Comparison of ENCODE assay signal across 21 mouse cellular contexts in genomic region chr8:45709734-45710133, GRCm38 (mm10).
DNase-seq lines count a peak whose midpoint lies in the region; ATAC-seq and TF ChIP-seq lines count a peak whose summit lies in the region.
"Had no signal": no experiment of that assay in that cellular context is flagged by ENCODE, and none has a peak within 500 bp of the region (broad histone marks: within the 10 kb centered on the region; RNA-seq: fewer than 3 reads in every experiment).

No protein-coding gene starts in this region.

- H3K9ac ChIP-seq in heart, embryonic 13.5 days, result no peak overlapping the region
- no peak overlapping the region for H3K9ac ChIP-seq in heart, adult 2 months (ENCODE audit: low read depth, low read length)
- no peak overlapping the region for H3K9ac ChIP-seq in lung, postnatal 0 days (replicated peaks; ENCODE audit: low read depth)
- H3K9ac ChIP-seq: embryonic facial prominence, embryonic 12.5 days; forebrain, postnatal 0 days; hindbrain, embryonic 15.5 days; intestine, embryonic 15.5 days; liver, postnatal 0 days; midbrain, embryonic 15.5 days had no signal

- TF ChIP-seq POLR2A in heart, adult 2 months (IDR thresholded peaks at IDR 0.05; ENCODE audit: insufficient read depth, low read depth, low read length), result no peak

- no peaks in the 10 kb centered on the region for H3K9me3 ChIP-seq in heart, embryonic 13.5 days
- no peaks in the 10 kb centered on the region for H3K9me3 ChIP-seq in lung, postnatal 0 days (ENCODE audit: low read length)
- H3K9me3 ChIP-seq: embryonic facial prominence, embryonic 12.5 days; forebrain, embryonic 10.5 days; G1E; hindbrain, embryonic 15.5 days; intestine, embryonic 15.5 days; limb, embryonic 10.5 days; midbrain, embryonic 15.5 days had no signal

- peaks cover 33% of the 10 kb centered on the region for H3K4me1 ChIP-seq in heart, embryonic 13.5 days
- H3K4me1 ChIP-seq in heart, adult 2 months (ENCODE audit: control insufficient read depth, insufficient read depth, low read length), result peaks cover 4% of the 10 kb centered on the region; the same call in 1 of the 2 replicates
- no peaks in the 10 kb centered on the region for H3K4me1 ChIP-seq in lung, postnatal 0 days (ENCODE audit: insufficient read depth, low read depth, low read length)
- H3K4me1 ChIP-seq: embryonic facial prominence, embryonic 12.5 days; intestine, embryonic 15.5 days had no signal

- peak overlapping the region; percentile 20; the same call in 1 of the 2 replicates for H3K27ac ChIP-seq in heart, embryonic 13.5 days (replicated peaks)
- H3K27ac ChIP-seq in heart, adult 2 months, result no peak overlapping the region; the same call in 1 of the 2 replicates
- no peak overlapping the region for H3K27ac ChIP-seq in lung, postnatal 0 days (ENCODE audit: low read length)
- H3K27ac ChIP-seq: embryonic facial prominence, embryonic 12.5 days; forebrain, embryonic 10.5 days; hindbrain, embryonic 15.5 days; intestine, embryonic 15.5 days; limb, embryonic 10.5 days; midbrain, embryonic 15.5 days had no signal

- H3K27me3 ChIP-seq in heart, embryonic 13.5 days (replicated peaks), result no peaks in the 10 kb centered on the region
- no peaks in the 10 kb centered on the region for H3K27me3 ChIP-seq in heart, adult 2 months (ENCODE audit: control insufficient read depth, insufficient read depth, low read length)
- H3K27me3 ChIP-seq in lung, postnatal 0 days (replicated peaks; ENCODE audit: insufficient read depth, low read length), result no peaks in the 10 kb centered on the region
- H3K27me3 ChIP-seq: embryonic facial prominence, embryonic 12.5 days; hindbrain, embryonic 15.5 days; intestine, embryonic 15.5 days; midbrain, embryonic 15.5 days had no signal

- TF ChIP-seq EP300 in heart, adult 2 months (IDR thresholded peaks at IDR 0.05; ENCODE audit: insufficient read depth, low read depth, low read length), result no peak
- no peak for TF ChIP-seq EP300 in lung, postnatal 0 days (IDR thresholded peaks at IDR 0.05)

- no peaks in the 10 kb centered on the region for H3K79me2 ChIP-seq in heart, adult 2 months (replicated peaks; ENCODE audit: control insufficient read depth, insufficient read depth, low read length)

- DNase-seq in heart, adult 2 months, result no peak
- peak; percentile 18 for DNase-seq in lung, postnatal 0 days (ENCODE audit: low spot score)
- DNase-seq in lung, postnatal 25 days (ENCODE audit: low spot score), result no peak
- peak; percentile 45 for DNase-seq in adipocyte (ENCODE audit: low spot score)
- DNase-seq in thymus, adult 18-20 months, result no peak
- no peak for DNase-seq in spleen, postnatal 4 days (ENCODE audit: low spot score in 2 of 2)
- DNase-seq: cerebellum, adult 9-10 months; forebrain, postnatal 0 days; heart, postnatal 4 days; liver, postnatal 0 days; lung, postnatal 14 days; right cerebral cortex, postnatal 14 days; spleen, adult 18-20 months had no signal

- intact Hi-C loops in heart, adult 2 months (cut with DNase I), result loop anchor here (5.0 kb wide), 1 partner anchor 47 kb away; no protein-coding TSS in a partner anchor

- TF ChIP-seq CTCF in heart, adult 2 months (IDR thresholded peaks at IDR 0.05), result no peak
- no peak for TF ChIP-seq CTCF in lung, postnatal 0 days (IDR thresholded peaks at IDR 0.05)

- WGBS in heart, embryonic 13.5 days, result 62% methylated on average over 4 of the region's 4 CpGs
- 41% methylated on average over 4 of the region's 4 CpGs for WGBS in heart, adult 2 months
- WGBS in lung, postnatal 0 days, result 53% methylated on average over 4 of the region's 4 CpGs

- H3K4me2 ChIP-seq in heart, embryonic 13.5 days, result no peak overlapping the region
- no peak overlapping the region for H3K4me2 ChIP-seq in lung, postnatal 0 days (replicated peaks; ENCODE audit: low read depth, low read length)
- H3K4me2 ChIP-seq: embryonic facial prominence, embryonic 12.5 days; hindbrain, embryonic 15.5 days; intestine, embryonic 15.5 days; midbrain, embryonic 15.5 days had no signal

- H3K36me3 ChIP-seq in heart, embryonic 13.5 days, result peaks cover 44% of the 10 kb centered on the region
- H3K36me3 ChIP-seq in heart, adult 2 months (ENCODE audit: control insufficient read depth, insufficient read depth, low read length), result peaks cover 21% of the 10 kb centered on the region
- no peaks in the 10 kb centered on the region for H3K36me3 ChIP-seq in lung, postnatal 0 days (ENCODE audit: insufficient read depth, low read length)
- H3K36me3 ChIP-seq: embryonic facial prominence, embryonic 12.5 days; forebrain, embryonic 10.5 days; G1E; hindbrain, embryonic 15.5 days; intestine, embryonic 15.5 days; limb, embryonic 10.5 days; midbrain, embryonic 15.5 days had no signal

- no peak overlapping the region for H3K4me3 ChIP-seq in heart, embryonic 13.5 days
- no peak overlapping the region for H3K4me3 ChIP-seq in heart, adult 2 months
- no peak overlapping the region for H3K4me3 ChIP-seq in lung, postnatal 0 days (ENCODE audit: low read depth, low read length)
- H3K4me3 ChIP-seq: embryonic facial prominence, embryonic 12.5 days; forebrain, embryonic 10.5 days; hindbrain, embryonic 15.5 days; intestine, embryonic 15.5 days; limb, embryonic 10.5 days; midbrain, embryonic 15.5 days had no signal

- ATAC-seq in heart, embryonic 13.5 days (ENCODE audit: extremely low read depth, insufficient number of reproducible peaks, low FRiP score, low TSS enrichment), result no peak
- no peak for ATAC-seq in lung, postnatal 0 days
- ATAC-seq: forebrain, postnatal 0 days; intestine, embryonic 15.5 days; liver, postnatal 0 days; midbrain, embryonic 15.5 days had no signal

Comparison
In these comparisons a context has a peak if more than half of its experiments do, and no peak if none do; other contexts are left out.
1. DNase-seq: peak in lung, postnatal 0 days (single experiment) and adipocyte (single experiment); none in heart, adult 2 months (0 of 2), lung, postnatal 25 days (single experiment), thymus, adult 18-20 months (0 of 2) and spleen, postnatal 4 days (0 of 2).